Mouse (Mus musculus): Measurements from ENCODE around the gene Six3. TPM values are rescaled to one million over a fixed set of nuclear protein-coding genes. Genes with fewer than 3 reads are reported as not detected.

The Six3 gene
- polyA plus RNA-seq, 1 experiment from 2014 or later: 13.1 TPM

- no peak overlapping the region for H3K4me3 ChIP-seq
- DNase-seq (ENCODE audit: extremely low spot score, low spot score): no peak
- WGBS: 76% methylated on average over 6 of the region's 6 CpGs
- no peaks in the 10 kb centered on the region for H3K36me3 ChIP-seq (replicated peaks)
- peaks cover 9% of the 10 kb centered on the region; the same call in 1 of the 2 replicates for H3K4me1 ChIP-seq
- no peaks in the 10 kb centered on the region for H3K9me3 ChIP-seq
- peaks cover 64% of the 10 kb centered on the region for H3K27me3 ChIP-seq (ENCODE audit: poor library complexity, severe bottlenecking)
- H3K27ac ChIP-seq: no peak overlapping the region
These were observed 24.5 kb downstream of the Six3 start for GRCm38 (mm10) chr17:85637876-85638275.

GRCm38 (mm10) chr17:85645312-85645711, 31.9 kb downstream of the Six3 start:
- 8% methylated on average over 9 of the region's 12 CpGs for whole genome bisulfite sequencing
- no peak for DNase-seq (ENCODE audit: extremely low spot score, low spot score)
- Histone ChIP-seq H3K27ac (peak overlapping the region; percentile 75), H3K36me3 (replicated peaks) (no peaks in the 10 kb centered on the region), H3K4me1 (peaks cover 29% of the 10 kb centered on the region), H3K4me3 (peak overlapping the region; percentile 52), H3K27me3 (ENCODE audit: poor library complexity, severe bottlenecking) (peaks cover 93% of the 10 kb centered on the region), H3K9me3 (peaks cover 4% of the 10 kb centered on the region; the same call in 1 of the 2 replicates)

GRCm38 (mm10) chr17:85645718-85646665, 32.6 kb downstream of the Six3 start:
- H3K9me3 ChIP-seq: peaks cover 4% of the 10 kb centered on the region; the same call in 1 of the 2 replicates
- H3K27me3 ChIP-seq (ENCODE audit: poor library complexity, severe bottlenecking): peaks cover 92% of the 10 kb centered on the region
- WGBS: under 1% methylated on average over 36 of the region's 36 CpGs
- peak; percentile 74 for DNase-seq (ENCODE audit: extremely low spot score, low spot score)
- H3K4me1 ChIP-seq: peaks cover 29% of the 10 kb centered on the region
- H3K4me3 ChIP-seq: peak overlapping the region; percentile 52
- H3K36me3 ChIP-seq (replicated peaks): no peaks in the 10 kb centered on the region
- peak overlapping the region; percentile 75 for H3K27ac ChIP-seq

GRCm38 (mm10) chr17:85660016-85660415, 46.6 kb downstream of the Six3 start:
- WGBS: 91% methylated on average over 1 of the region's 1 CpGs
- Histone ChIP-seq H3K4me3 (no peak overlapping the region), H3K27ac (no peak overlapping the region), H3K27me3 (ENCODE audit: poor library complexity, severe bottlenecking) (peaks cover 38% of the 10 kb centered on the region), H3K4me1 (peaks cover 9% of the 10 kb centered on the region), H3K9me3 (no peaks in the 10 kb centered on the region), H3K36me3 (replicated peaks) (no peaks in the 10 kb centered on the region)
- no peak for DNase-seq (ENCODE audit: extremely low spot score, low spot score)

GRCm38 (mm10) chr17:85661521-85661920, 48.1 kb downstream of the Six3 start:
- DNase-seq (ENCODE audit: extremely low spot score, low spot score): no peak
- Histone ChIP-seq H3K4me3 (no peak overlapping the region), H3K27ac (no peak overlapping the region), H3K27me3 (ENCODE audit: poor library complexity, severe bottlenecking) (peaks cover 52% of the 10 kb centered on the region), H3K4me1 (peaks cover 16% of the 10 kb centered on the region), H3K36me3 (replicated peaks) (no peaks in the 10 kb centered on the region), H3K9me3 (no peaks in the 10 kb centered on the region)
- WGBS: 79% methylated on average over 5 of the region's 5 CpGs

GRCm38 (mm10) chr17:85664202-85664601, 50.8 kb downstream of the Six3 start:
- H3K4me3 ChIP-seq: peak overlapping the region; percentile 48; the same call in 1 of the 2 replicates
- DNase-seq (ENCODE audit: extremely low spot score, low spot score): no peak
- H3K27ac ChIP-seq: no peak overlapping the region
- H3K36me3 ChIP-seq (replicated peaks): no peaks in the 10 kb centered on the region
- H3K27me3 ChIP-seq (ENCODE audit: poor library complexity, severe bottlenecking): peaks cover 61% of the 10 kb centered on the region
- H3K9me3 ChIP-seq: no peaks in the 10 kb centered on the region
- peaks cover 16% of the 10 kb centered on the region for H3K4me1 ChIP-seq
- 34% methylated on average over 2 of the region's 2 CpGs for WGBS

- 2% methylated on average over 20 of the region's 20 CpGs for WGBS
- Histone ChIP-seq H3K27ac (peak overlapping the region; percentile 60; the same call in 1 of the 2 replicates), H3K4me3 (peak overlapping the region; percentile 48), H3K27me3 (ENCODE audit: poor library complexity, severe bottlenecking) (peaks cover 64% of the 10 kb centered on the region), H3K4me1 (peaks cover 16% of the 10 kb centered on the region), H3K9me3 (no peaks in the 10 kb centered on the region), H3K36me3 (replicated peaks) (no peaks in the 10 kb centered on the region)
- peak; percentile 70 for DNase-seq (ENCODE audit: extremely low spot score, low spot score)
These were observed 51.4 kb downstream of the Six3 start for GRCm38 (mm10) chr17:85664618-85665320.

Other genes starting within 250 kb of the Six3 start
- gene Six2, start 74.7 kb downstream of the Six3 start, polyA plus RNA-seq (2016; fragmentation: Nextera tagmentation; extraction: Ambion mirVana): 9.7 and 10.9 TPM in 2 replicates